Mouse (Mus musculus) kidney, embryonic 14.5 days (tissue): ENCODE results near the gene Mgat4a. TPM values are rescaled to one million over a fixed set of nuclear protein-coding genes. Genes with fewer than 3 reads are reported as not detected.

Source experiments
- polyA plus RNA-seq: library from polyadenylated mRNA; unstranded; fragments of >200 nt; fragmentation: Nextera tagmentation; extraction: Ambion mirVana; gene quantifications from 2 replicates; pipeline ENCODE4 v1.2.1, GENCODE M21; 2014

Mgat4a gene
- polyA plus RNA-seq, 1 experiment from 2014 or later = 7.1 TPM

Other genes with a start within 250 kb of the Mgat4a start
- 17.8 and 18.6 TPM in 2 replicates for gene Inpp4a, start 241.2 kb downstream of the Mgat4a start, polyA plus RNA-seq
- 29.4 and 58.5 TPM in 2 replicates for gene Coa5, start 110.9 kb downstream of the Mgat4a start, polyA plus RNA-seq
- 143 and 147 TPM in 2 replicates for gene Unc50, start 110.9 kb downstream of the Mgat4a start, polyA plus RNA-seq
- 1.1 and 1.6 TPM in 2 replicates for gene 2010300C02Rik, start 179.1 kb upstream of the Mgat4a start, polyA plus RNA-seq